Mouse (Mus musculus) intestine, postnatal 0 days (tissue): Measurements from ENCODE around the gene Nme3. TPM values are rescaled to one million over a fixed set of nuclear protein-coding genes. Genes with fewer than 3 reads are reported as not detected.

ENCODE experiments used
- ATAC-seq: fragments of 200-750 bp; cut with Nextera tagmentation; 2 replicates; pipeline ENCODE4 v1.8.0; 2017; ENCODE audit warnings: mild to moderate bottlenecking, moderate TSS enrichment, moderate library complexity
- H3K27ac ChIP-seq: fragments of 300-500 bp; sonication (generic); 2 replicates; pipeline ENCODE4 v1.5.1; 2014; ENCODE audit warnings: mild to moderate bottlenecking, low read depth, low read length, moderate library complexity
- H3K27me3 ChIP-seq: fragments of 300-500 bp; sonication (generic); replicated peaks from 2 replicates; pipeline ENCODE4 v1.6.1; 2014; ENCODE audit warnings: low read length, mixed read lengths; ENCODE audit not compliant: control insufficient read depth, insufficient read depth
- H3K36me3 ChIP-seq: fragments of 300-500 bp; sonication (generic); 2 replicates; pipeline ENCODE4 v1.6.1; 2014; ENCODE audit warnings: mild to moderate bottlenecking, moderate library complexity; ENCODE audit not compliant: control insufficient read depth, insufficient read depth
- H3K4me1 ChIP-seq: fragments of 300-500 bp; sonication (generic); replicated peaks from 2 replicates; pipeline ENCODE4 v1.6.1; 2014; ENCODE audit warnings: antibody characterized with exemption, low read length, mixed read lengths; ENCODE audit not compliant: control insufficient read depth, insufficient read depth
- H3K4me2 ChIP-seq: fragments of 300-500 bp; sonication (generic); replicated peaks from 2 replicates; pipeline ENCODE4 v1.6.1; 2014; ENCODE audit warnings: low read depth, mild to moderate bottlenecking, moderate library complexity
- H3K4me3 ChIP-seq: fragments of 300-500 bp; sonication (generic); 2 replicates; pipeline ENCODE4 v1.5.1; 2014; ENCODE audit warnings: low read depth, low read length
- H3K9ac ChIP-seq: fragments of 300-500 bp; sonication (generic); 2 replicates; pipeline ENCODE4 v1.6.1; 2014; ENCODE audit warnings: mild to moderate bottlenecking, low read depth, low read length
- H3K9me3 ChIP-seq: fragments of 300-500 bp; sonication (generic); 2 replicates; pipeline ENCODE4 v1.6.1; 2016; ENCODE audit warnings: mixed run types; ENCODE audit not compliant: control insufficient read depth
- CTCF ChIP-seq: sonication (generic); IDR thresholded peaks from 2 replicates; pipeline ENCODE4 v1.5.1; 2016; ENCODE audit warnings: low read depth, mild to moderate bottlenecking, control low read depth, antibody characterized with exemption, moderate library complexity
- WGBS: fragments of 180-500 bp; shearing (Covaris S2); extraction: QIAGEN DNeasy Blood & Tissue Kit; methylation state at CpG from one replicate; pipeline ENCODE4 v1.1.7; 2014; 5-methylcytosine and 5-hydroxymethylcytosine counted together
- polyA plus RNA-seq: library from polyadenylated mRNA; unstranded; fragments of >200 nt; fragmentation: Nextera tagmentation; extraction: Ambion mirVana; gene quantifications from 2 replicates; pipeline ENCODE4 v1.2.1, GENCODE M21; 2015

The Nme3 gene
- polyA plus RNA-seq, 1 experiment from 2014 or later = 47.4 TPM

DNA sequence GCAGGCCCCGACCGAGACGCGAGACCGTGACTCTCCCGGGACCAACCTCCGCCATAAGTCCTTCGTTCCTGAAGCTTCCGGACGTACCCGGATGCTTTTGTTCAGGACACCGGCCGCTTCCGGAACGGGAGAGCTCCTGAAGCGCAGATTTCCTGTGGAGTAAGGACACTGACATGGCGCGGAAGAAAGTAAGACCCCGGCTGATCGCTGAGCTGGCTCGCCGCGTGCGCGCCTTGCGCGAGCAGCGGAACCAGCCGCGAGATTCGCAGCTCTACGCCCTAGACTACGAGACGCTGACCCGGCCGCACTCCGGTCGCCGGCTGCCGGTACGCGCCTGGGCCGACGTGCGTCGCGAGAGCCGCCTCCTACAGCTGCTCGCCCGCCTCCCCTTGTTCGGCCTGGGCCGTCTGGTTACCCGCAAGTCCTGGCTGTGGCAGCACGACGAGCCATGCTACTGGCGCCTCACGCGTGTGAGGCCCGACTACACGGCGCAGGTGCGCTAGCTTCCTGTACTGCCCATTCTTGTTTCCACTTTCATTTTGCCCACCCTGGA, 1.2 kb upstream of the Nme3 start, which contains the start of the genes Eme2 and Mrps34:
Eme2 (minus strand) TSS at position 93 of the 553 bp plus-strand sequence.
Mrps34 (plus strand) TSS at position 122 of the 553 bp plus-strand sequence.
- H3K27me3 ChIP-seq = no peaks in the 10 kb centered on the region
- H3K4me3 ChIP-seq = peak within 1 kb of the TSS; percentile 85
- WGBS = under 1% methylated on average over 62 of the region's 62 CpGs
- peaks cover 59% of the 10 kb centered on the region for H3K36me3 ChIP-seq
- no peak for TF ChIP-seq CTCF
- peak within 1 kb of the TSS; percentile 94 for H3K4me2 ChIP-seq
- peak within 1 kb of the TSS; percentile 86 for H3K27ac ChIP-seq
- H3K9ac ChIP-seq = peak within 1 kb of the TSS; percentile 88
- H3K4me1 ChIP-seq = 0 out of 2 replicates have a peak, but pooled peaks cover 7% of the 10 kb centered on the region
- ATAC-seq = peak; percentile 65
- no peaks in the 10 kb centered on the region for H3K9me3 ChIP-seq

DNA sequence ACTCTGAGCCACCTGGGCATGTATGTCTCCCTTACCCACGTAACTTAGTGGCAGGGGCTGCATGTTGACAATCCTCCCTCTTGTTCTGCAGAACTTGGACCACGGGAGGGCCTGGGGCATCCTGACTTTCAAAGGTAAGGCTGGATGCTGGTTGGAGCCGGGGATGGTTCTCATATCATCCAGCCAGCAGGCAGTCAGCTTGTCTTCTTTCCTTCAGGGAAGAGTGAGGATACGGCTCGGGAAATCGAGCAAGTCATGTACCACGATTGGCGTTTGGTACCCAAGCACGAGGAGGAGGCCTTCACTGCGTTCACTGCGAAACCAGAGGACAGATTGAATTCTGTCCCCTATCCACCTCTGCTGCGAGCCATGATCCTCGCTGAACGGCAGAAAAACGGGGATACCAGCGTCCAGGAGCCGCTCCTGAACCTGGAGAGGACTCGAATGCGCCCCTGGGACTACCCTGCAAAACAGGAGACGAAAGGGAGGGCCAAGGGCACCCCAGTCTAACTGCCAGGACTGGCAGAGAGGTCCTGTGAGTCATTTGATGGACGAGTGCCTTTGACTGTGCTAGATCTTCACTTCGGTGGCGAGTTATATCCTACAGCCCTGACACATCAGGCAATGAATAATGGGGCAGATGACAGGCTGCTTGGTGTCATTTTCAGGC, 594 bp upstream of the Nme3 start:
- Histone ChIP-seq H3K4me3 (peak overlapping the region; percentile 85), H3K9ac (peak overlapping the region; percentile 88), H3K27ac (peak overlapping the region; percentile 86), H3K27me3 (no peaks in the 10 kb centered on the region), H3K4me2 (peak overlapping the region; percentile 94), H3K4me1 (0 out of 2 replicates have a peak, but pooled peaks cover 7% of the 10 kb centered on the region), H3K9me3 (no peaks in the 10 kb centered on the region), H3K36me3 (peaks cover 59% of the 10 kb centered on the region)
- ATAC-seq = no peak
- WGBS = 9% methylated on average over 23 of the region's 23 CpGs
- no peak for TF ChIP-seq CTCF

DNA sequence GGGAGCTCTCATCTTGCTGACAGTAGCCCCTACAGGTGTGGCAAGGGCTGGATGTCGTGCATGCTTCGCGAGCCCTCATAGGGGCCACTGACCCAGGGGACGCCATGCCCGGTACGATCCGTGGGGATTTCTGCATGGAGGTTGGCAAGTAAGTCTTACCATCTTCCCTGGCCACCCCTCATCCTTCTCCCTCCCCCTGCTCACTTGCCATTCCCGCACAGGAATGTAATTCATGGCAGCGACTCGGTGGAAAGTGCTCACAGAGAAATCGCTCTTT, 631 bp downstream of the Nme3 start:
- peak overlapping the region; percentile 88 for H3K9ac ChIP-seq
- TF ChIP-seq CTCF = no peak
- H3K27me3 ChIP-seq = no peaks in the 10 kb centered on the region

DNA sequence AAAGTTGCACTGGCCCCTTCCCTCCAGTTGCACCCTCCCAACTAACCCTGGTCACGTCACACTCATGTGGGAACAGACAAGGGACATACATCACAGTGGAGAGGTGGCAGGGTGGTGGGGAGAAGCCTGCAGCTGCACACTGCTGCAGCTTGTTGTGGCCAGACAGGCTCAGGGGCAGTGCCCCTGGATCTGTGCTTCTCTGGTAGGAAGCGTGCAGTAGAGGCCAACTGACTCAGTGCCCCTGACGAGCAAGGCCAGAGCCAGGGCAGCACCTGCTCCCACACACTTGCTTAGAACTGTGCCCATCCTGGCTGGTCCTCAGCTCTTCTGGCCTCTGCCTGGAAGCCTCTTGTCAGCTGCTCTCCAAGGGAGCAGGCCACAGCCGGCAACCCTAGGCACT, 1.3 kb downstream of the Nme3 start:
- ATAC-seq = no peak
- no peaks in the 10 kb centered on the region for H3K9me3 ChIP-seq
- no peak for TF ChIP-seq CTCF
- peaks cover 60% of the 10 kb centered on the region for H3K36me3 ChIP-seq
- peak overlapping the region; percentile 94 for H3K4me2 ChIP-seq
- peak overlapping the region; percentile 85; the same call in 1 of the 2 replicates for H3K4me3 ChIP-seq
- 67% methylated on average over 4 of the region's 4 CpGs for WGBS
- H3K9ac ChIP-seq = no peak overlapping the region
- no peak overlapping the region for H3K27ac ChIP-seq
- H3K4me1 ChIP-seq = 0 out of 2 replicates have a peak, but pooled peaks cover 7% of the 10 kb centered on the region
- no peaks in the 10 kb centered on the region for H3K27me3 ChIP-seq

More for the DNA sequence above, 631 bp downstream of the Nme3 start:
- Histone ChIP-seq H3K4me3 (peak overlapping the region; percentile 85), H3K27ac (no peak overlapping the region), H3K4me2 (peak overlapping the region; percentile 94), H3K9me3 (no peaks in the 10 kb centered on the region), H3K4me1 (0 out of 2 replicates have a peak, but pooled peaks cover 7% of the 10 kb centered on the region), H3K36me3 (peaks cover 60% of the 10 kb centered on the region)
- ATAC-seq = no peak
- WGBS = 17% methylated on average over 11 of the region's 11 CpGs

DNA sequence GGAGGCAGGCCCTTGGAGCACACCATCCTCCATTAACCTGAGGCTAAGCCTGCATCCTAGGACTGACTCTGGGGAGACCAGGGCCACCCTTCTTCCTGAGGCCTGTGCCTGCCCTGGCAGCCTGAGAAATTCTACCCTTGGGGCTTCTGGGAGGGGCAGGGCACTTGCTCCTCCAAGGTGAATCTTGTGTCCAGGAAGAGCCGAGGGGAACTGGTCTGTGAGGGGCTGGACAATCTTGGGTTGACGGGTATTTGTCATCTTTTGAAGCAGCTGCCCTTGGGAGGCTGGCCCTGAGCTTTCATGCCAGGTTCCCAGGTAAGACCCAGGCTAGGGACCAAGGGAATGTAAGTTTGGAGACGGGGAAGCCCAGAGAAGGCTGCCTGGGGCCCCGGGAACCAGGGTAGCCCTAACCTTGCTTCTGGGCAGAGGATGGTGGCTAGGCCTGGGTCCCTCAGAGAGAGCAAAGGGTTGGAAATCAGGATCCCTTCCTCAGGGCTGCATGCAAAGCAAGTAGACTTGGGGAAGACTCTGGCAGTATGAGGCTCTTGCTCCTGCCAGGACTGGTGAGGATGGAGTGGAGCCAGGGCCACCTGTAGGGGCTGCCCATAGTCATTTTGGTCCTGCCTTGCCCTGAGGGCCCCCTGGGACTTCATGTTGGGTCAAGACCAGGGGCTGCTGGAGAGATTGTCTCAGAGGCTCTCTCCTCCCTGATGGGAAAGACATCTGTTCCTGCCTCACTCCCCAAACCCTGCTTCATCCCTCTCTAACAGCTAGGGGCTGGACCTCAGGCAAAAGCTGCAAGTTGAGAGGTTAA, 1.9 kb downstream of the Nme3 start:
- Histone ChIP-seq H3K36me3 (peaks cover 60% of the 10 kb centered on the region), H3K4me1 (0 out of 2 replicates have a peak, but pooled peaks cover 7% of the 10 kb centered on the region), H3K27ac (no peak overlapping the region), H3K27me3 (no peaks in the 10 kb centered on the region), H3K9ac (no peak overlapping the region), H3K4me2 (no peak overlapping the region), H3K4me3 (no peak overlapping the region), H3K9me3 (no peaks in the 10 kb centered on the region)
- TF ChIP-seq CTCF = no peak
- ATAC-seq = no peak
- 77% methylated on average over 4 of the region's 4 CpGs for WGBS

DNA sequence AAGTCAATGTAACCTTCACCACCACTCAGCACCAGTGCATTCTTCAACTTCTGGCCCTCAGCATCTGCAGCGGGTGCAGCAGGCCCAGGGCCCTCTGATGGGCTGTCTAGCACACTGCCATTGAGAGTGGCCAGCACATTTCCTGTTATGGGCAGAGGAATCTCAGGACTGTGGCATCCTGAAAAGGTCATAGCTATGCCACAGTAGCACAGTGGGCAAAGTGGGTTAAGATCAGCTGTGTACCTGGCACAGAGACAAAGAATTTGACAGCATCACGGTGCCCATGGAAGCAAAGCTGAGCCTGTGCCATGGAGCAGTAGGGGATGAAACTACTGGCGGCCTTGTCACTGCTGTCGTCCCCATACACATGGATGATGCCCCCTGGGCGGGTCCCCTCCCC, 2.9 kb downstream of the Nme3 start:
- 82% methylated on average over 5 of the region's 5 CpGs for WGBS
- no peak overlapping the region for H3K4me2 ChIP-seq
- 0 out of 2 replicates have a peak, but pooled peaks cover 3% of the 10 kb centered on the region for H3K4me1 ChIP-seq
- no peaks in the 10 kb centered on the region for H3K27me3 ChIP-seq
- no peak overlapping the region for H3K9ac ChIP-seq
- TF ChIP-seq CTCF = no peak
- no peaks in the 10 kb centered on the region for H3K9me3 ChIP-seq
- no peak for ATAC-seq
- no peak overlapping the region for H3K27ac ChIP-seq
- H3K4me3 ChIP-seq = no peak overlapping the region
- H3K36me3 ChIP-seq = peaks cover 62% of the 10 kb centered on the region
